Mouse (Mus musculus) liver, postnatal 0 days (tissue): ENCODE measurements at regions not wholly inside any gene's neighbourhood (a gene's known extent, or its start where the extent isn't known, plus 50 kb on each side); places are given as distances from the start of the nearest gene placed in this dataset.

Experiments used
- CTCF ChIP-seq: sonication (generic); IDR thresholded peaks from 2 replicates; pipeline ENCODE4 v1.5.1; 2016; ENCODE audit warnings: antibody characterized with exemption, low read depth
- EP300 ChIP-seq: IDR thresholded peaks from 2 replicates; pipeline ENCODE4 v1.6.1; 2016; ENCODE audit warnings: antibody characterized with exemption, low read depth, mild to moderate bottlenecking

- TF ChIP-seq EP300 (no peak), CTCF (no peak)
Measured at GRCm38 (mm10) chr10:69036096-69036495, 115.1 kb upstream of the Rhobtb1 start.
